Mouse (Mus musculus): ENCODE measurements around the gene Ap5b1.

Ap5b1 gene

DNA sequence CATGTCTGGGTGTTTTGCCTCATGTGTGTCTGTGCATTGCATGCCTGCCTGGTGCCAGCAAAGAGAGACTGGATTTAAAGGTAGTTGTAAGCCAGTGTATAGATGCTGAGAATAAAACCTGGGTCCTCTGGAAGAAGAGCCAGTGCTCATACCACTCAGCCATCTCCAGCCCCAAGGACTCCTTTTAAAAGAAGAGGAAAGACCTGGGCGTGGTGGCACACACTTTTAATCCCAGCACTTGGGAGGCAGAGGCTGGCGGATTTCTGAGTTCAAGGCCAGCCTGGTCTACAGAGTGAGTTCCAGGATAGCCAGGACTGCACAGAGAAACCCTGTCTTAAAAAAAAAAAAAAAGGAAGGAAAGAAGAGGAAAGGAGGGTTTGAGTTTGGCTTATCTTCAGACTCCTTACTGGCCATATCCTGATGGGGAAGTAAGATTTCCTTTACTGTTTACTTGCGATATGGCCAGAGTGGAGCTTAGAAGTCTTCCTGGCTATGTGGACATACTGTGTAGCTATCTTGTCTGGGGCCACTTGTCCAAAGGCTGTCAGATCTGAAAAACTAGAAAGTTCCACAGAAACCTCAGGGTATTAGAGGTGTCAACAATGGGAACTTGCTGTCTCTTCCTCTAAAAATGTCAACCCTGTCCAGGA, 45.1 kb downstream of the Ap5b1 start:
- POLR2A ChIA-PET = interaction anchor here in 2 of 4 experiments (0.6 to 3.6 kb wide), 7 partner anchors 10 to 1358 kb away, joined by 3 to 15 read pairs (median 3); partner anchors contain the start of gene Rnaseh2c (in 1 of the 2)
- CTCF ChIA-PET = interaction anchor here in 2 of 4 experiments (0.6 to 1.2 kb wide), 4 partner anchors 44 to 174 kb away, joined by 3 to 5 read pairs (median 4); no protein-coding TSS in a partner anchor

DNA sequence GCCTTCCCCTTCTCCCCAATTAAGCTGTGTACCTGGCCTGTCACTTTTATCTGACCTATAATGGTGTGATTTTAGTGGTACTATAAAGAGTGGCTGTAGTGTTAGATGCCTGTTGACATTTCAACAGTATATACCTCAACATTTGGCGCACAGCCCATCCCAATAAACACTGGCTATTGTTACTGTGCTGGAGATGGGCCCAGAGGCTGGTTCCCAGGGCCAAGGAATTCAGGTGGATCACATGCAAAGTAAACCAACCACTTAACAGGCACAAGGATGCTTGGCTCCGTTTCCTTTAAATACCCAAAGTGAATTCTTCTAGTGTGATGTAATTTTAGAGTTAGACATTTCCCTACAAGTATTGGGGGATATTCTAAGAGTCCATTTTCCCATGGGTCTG, 47.1 kb downstream of the Ap5b1 start:
- CTCF ChIA-PET = interaction anchor here in 1 of 4 experiments (0.5 kb wide), 1 partner anchor 120 kb away, joined by 4 read pairs; no protein-coding TSS in a partner anchor

DNA sequence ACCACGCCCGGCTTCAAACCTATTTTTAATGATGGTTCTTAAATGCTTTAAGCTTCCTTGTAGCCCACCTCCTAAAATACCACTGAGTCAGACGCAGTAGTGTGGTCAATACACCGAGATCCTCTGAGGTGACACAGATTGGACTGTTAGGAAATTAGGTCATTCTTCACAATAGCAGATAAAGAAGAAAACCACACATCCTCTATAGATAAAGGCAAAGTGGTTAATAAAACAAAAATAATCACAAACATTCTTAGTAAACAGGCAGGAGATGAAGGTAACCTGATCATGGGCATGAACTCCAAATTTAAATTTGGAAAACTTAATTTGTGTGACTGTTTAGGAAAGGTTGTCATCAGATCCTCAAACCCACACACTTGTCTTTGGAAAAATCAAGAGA, 52.2 kb downstream of the Ap5b1 start:
- CTCF ChIA-PET = interaction anchor here in 1 of 4 experiments (0.5 kb wide), 1 partner anchor 34 kb away, joined by 4 read pairs; no protein-coding TSS in a partner anchor
- POLR2A ChIA-PET = interaction anchor here in 3 of 4 experiments (0.7 to 1.7 kb wide), 7 partner anchors 10 to 223 kb away, joined by 3 to 4 read pairs (median 3); partner anchors contain the start of genes Kat5 (in 1 of the 3) and Rela (in 1 of the 3)

More for the DNA sequence above, 47.1 kb downstream of the Ap5b1 start:
- POLR2A ChIA-PET = interaction anchor here in 1 of 4 experiments (1.6 to 3.6 kb wide), 2 partner anchors 9 to 12 kb away, joined by 4 to 15 read pairs; no protein-coding TSS in a partner anchor

Data from embryonic stem cell, embryonic (primary cell).